Mouse (Mus musculus): Measurements from ENCODE around the gene Rasl10a. TPM values are rescaled to one million over a fixed set of nuclear protein-coding genes. Genes with fewer than 3 reads are reported as not detected.

The Rasl10a gene
- polyA plus RNA-seq, 1 experiment from 2014 or later: 0.68 TPM

DNA sequence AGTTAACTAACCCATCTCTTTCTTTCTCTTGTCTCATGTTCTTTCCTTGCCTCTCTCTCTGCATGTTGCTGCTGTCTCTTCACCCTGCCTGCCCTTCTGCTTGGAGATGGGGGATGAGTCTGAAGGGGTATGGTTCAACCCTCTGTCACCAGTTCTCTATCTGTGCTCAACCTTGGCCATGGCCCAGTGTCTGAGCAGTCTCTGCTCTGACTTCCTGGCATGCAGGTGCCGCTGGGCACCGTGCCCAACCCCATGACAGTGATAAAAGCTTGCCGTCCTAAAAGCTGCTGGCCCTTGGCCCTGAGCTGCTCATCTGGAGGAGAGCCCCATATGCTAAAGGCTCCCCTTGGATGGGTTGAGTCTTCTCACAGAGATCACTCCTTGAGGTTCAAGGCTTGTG lies 24.8 kb upstream of the Rasl10a start:
- WGBS: 84% methylated on average over 3 of the region's 3 CpGs
- Histone ChIP-seq H3K4me3 (replicated peaks) (no peak overlapping the region), H3K4me2 (replicated peaks) (no peak overlapping the region), H3K36me3 (peaks cover 52% of the 10 kb centered on the region), H3K27me3 (replicated peaks) (no peaks in the 10 kb centered on the region), H3K27ac (no peak overlapping the region), H3K9ac (no peak overlapping the region), H3K9me3 (no peaks in the 10 kb centered on the region), H3K4me1 (replicated peaks) (no peaks in the 10 kb centered on the region)
- no peak for ATAC-seq

DNA sequence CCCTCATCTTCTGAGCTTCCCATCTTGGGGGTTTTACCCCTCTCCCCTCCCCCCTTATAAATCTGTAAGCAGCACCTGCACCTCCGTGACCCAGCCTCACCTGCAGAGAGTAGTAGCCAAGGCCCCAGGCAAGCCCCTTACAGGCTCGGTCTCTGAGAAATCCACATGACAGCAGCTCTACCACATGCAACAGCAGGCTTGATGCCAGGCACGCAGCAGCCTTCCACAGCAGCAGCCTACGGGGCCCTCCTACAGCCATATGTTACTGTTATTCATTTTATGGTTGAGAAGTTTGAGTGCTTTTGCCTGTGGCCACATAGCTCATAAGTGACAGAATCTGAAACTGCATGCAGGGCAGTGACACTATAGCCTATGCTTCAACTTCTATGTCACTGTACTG lies 22.5 kb upstream of the Rasl10a start:
- Histone ChIP-seq H3K4me3 (replicated peaks) (no peak overlapping the region), H3K4me2 (replicated peaks) (no peak overlapping the region), H3K4me1 (replicated peaks) (no peaks in the 10 kb centered on the region), H3K36me3 (peaks cover 53% of the 10 kb centered on the region), H3K9me3 (no peaks in the 10 kb centered on the region), H3K27me3 (replicated peaks) (no peaks in the 10 kb centered on the region), H3K27ac (no peak overlapping the region), H3K9ac (no peak overlapping the region)
- whole genome bisulfite sequencing: 85% methylated on average over 4 of the region's 4 CpGs
- ATAC-seq: no peak

DNA sequence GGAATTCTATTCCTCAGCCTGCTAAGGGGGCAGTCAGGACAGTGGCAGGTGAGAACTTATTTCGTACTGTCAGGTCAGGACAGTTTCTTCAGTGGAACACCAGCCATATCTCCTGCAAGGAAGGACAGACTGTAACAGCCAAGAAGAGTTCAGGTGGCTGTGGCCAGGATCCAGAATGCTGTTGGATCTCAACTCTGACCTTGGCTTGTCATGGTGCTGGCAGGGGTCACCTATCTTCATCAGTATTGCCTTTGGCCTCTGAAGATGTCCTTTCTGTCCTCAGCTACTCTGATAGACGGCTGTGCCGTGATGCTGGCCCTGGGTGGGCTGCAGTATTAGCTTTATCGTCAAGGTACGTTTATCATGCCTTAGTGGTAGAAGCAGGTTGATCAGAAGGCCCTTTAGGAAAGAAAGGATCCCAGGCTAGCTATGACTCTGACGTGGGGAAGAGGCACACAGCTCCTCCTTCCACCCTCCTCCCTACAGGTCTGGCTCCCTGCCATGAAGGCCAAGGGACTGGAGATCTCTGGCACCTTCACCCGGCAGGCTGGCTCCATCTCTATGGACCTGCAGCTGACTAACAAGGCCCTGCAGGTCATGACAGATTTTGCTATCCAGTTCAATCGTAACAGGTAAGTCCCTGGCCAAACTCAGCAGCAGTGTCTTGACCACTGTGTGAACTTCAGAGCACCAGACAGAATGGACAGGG lies 20.6 kb upstream of the Rasl10a start:
- no peaks in the 10 kb centered on the region for H3K9me3 ChIP-seq
- H3K27me3 ChIP-seq (replicated peaks): no peaks in the 10 kb centered on the region
- no peak overlapping the region for H3K4me3 ChIP-seq (replicated peaks)
- ATAC-seq: no peak
- H3K27ac ChIP-seq: no peak overlapping the region
- H3K4me2 ChIP-seq (replicated peaks): no peak overlapping the region
- WGBS: 84% methylated on average over 8 of the region's 8 CpGs
- peaks cover 36% of the 10 kb centered on the region; the same call in 1 of the 2 replicates for H3K36me3 ChIP-seq
- no peak overlapping the region for H3K9ac ChIP-seq
- no peaks in the 10 kb centered on the region for H3K4me1 ChIP-seq (replicated peaks)

DNA sequence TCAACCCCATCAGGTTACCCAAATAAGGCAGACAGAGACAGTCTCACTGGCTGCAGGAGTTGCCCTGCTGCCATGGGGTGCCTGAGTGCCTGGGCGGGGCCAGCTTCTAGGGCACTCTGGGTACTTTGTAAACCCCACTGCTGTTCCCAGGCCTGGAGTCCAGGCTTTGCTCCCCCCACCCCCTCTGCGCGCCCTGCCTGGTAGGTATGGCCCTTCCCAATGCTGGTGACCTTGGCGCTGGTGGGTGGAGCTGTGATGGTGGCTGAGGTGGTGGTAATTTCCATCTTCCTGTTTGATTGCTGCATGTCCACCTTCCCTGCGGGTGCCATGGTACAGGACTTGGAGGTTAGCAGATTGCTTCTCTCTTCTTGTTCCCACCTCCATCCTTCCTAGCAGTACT lies 17.3 kb upstream of the Rasl10a start:
- Histone ChIP-seq H3K27ac (no peak overlapping the region), H3K36me3 (peaks cover 17% of the 10 kb centered on the region; the same call in 1 of the 2 replicates), H3K4me2 (replicated peaks) (no peak overlapping the region), H3K4me3 (replicated peaks) (no peak overlapping the region), H3K4me1 (replicated peaks) (no peaks in the 10 kb centered on the region), H3K9me3 (no peaks in the 10 kb centered on the region), H3K27me3 (replicated peaks) (no peaks in the 10 kb centered on the region), H3K9ac (no peak overlapping the region)
- 79% methylated on average over 5 of the region's 5 CpGs for WGBS
- no peak for ATAC-seq

DNA sequence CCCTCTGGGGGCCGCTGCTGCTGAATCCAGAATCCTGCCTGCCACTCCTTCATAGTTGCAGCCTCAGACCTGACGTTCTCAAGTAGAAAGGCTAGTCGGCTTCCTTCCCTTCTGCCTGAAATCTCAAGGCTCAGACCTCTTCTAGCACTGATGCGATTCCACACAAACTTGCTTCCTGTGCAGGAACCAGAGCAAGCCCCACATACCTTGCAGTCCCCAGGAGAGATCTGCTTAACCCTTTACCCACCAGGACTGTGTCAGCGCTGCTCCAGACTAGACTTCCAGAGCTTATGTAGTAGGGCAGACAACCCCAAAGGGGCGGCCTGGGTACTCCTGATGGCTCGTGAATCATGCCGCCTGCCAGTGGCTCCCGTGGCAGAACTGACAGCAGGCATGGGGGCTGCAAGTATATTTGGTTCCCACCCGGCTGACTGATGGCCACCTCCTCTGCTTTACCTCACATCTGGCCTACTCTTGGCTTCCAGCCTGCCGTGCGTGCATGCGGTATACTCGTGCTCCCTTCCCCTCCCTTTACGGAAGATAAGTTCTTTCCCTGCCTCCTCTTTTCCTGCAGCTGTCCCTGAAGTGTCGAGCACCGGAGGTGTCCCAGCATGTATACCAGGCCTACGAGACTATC lies 16.7 kb upstream of the Rasl10a start:
- Histone ChIP-seq H3K27me3 (replicated peaks) (no peaks in the 10 kb centered on the region), H3K36me3 (peaks cover 12% of the 10 kb centered on the region; the same call in 1 of the 2 replicates), H3K4me2 (replicated peaks) (no peak overlapping the region), H3K4me3 (replicated peaks) (no peak overlapping the region), H3K4me1 (replicated peaks) (no peaks in the 10 kb centered on the region), H3K9ac (no peak overlapping the region), H3K27ac (no peak overlapping the region), H3K9me3 (no peaks in the 10 kb centered on the region)
- ATAC-seq: no peak
- 66% methylated on average over 18 of the region's 18 CpGs for WGBS

DNA sequence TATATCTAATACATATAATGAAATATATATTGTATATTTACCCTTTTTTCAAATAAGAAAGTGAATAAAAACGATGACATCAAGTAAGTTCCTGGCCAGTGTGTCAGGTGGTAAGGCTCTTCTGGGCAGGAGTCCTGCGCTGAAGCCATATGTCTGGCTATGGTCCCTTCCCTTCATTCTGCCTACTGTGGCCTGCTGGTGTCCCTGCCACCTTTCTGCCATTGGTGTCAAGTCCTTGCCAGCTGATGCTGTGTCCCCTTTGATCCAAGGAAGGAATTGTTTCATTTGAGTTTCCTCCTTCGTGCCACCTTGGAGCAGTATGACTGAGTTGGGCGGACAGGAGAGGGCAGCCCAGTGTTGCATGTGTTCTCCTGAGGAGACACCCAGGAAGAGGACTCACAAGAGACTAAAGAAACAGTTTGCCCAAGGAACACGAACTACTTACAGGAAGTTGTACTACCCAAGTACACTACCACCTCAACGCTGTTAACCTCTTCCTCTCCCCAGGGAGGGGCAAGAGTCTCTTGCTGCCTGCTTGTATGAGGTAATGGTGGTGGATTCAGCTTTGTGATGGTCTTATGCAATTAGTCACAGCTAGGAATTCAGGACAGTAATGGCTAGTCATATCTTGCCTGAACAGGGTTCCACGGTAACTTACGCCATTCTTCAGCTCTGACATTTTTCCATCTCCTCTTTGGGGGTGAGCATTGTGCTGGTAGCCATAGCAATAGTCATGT lies 15.1 kb upstream of the Rasl10a start:
- 90% methylated on average over 8 of the region's 8 CpGs for WGBS

DNA sequence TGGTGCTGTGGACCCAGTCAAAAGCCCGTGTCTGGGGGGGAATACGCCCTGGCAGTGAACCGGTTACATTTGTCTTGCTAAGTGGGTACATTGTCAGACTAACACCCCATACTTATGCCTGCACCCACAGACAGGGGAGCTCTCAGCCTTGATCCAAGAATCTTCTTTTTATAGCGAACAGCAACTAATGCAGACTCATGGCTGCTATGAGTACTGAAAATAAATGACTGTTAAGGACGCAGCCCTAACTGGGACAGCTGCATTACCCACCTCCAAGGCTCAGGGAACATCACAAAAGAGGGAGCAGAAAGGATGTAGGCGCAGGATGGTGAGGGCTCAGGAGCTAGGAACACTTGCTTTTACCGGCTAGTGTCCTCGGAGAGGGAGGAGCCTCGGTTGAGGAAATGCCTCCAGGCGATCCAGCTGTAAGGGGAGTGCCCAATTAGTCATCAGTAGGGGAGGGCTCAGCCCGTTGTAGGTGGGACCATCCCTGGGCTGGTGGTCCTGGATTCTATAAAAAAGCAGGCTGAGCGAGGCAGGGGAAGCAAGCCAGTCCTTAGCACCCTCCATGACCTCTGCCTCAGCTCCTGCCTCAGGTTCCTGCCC lies 11.5 kb upstream of the Rasl10a start:
- Histone ChIP-seq H3K9me3 (no peaks in the 10 kb centered on the region), H3K27ac (no peak overlapping the region), H3K4me3 (replicated peaks) (no peak overlapping the region), H3K27me3 (replicated peaks) (no peaks in the 10 kb centered on the region), H3K9ac (no peak overlapping the region), H3K4me1 (replicated peaks) (no peaks in the 10 kb centered on the region), H3K4me2 (replicated peaks) (no peak overlapping the region), H3K36me3 (no peaks in the 10 kb centered on the region)
- ATAC-seq: 0 out of 2 replicates have a peak, but pooled peaks have one; percentile 43
- 40% methylated on average over 12 of the region's 12 CpGs for WGBS

More for the DNA sequence above, 15.1 kb upstream of the Rasl10a start:
- no peaks in the 10 kb centered on the region for H3K9me3 ChIP-seq
- ATAC-seq: no peak
- H3K36me3 ChIP-seq: peaks cover 7% of the 10 kb centered on the region; the same call in 1 of the 2 replicates
- H3K27ac ChIP-seq: no peak overlapping the region
- H3K4me3 ChIP-seq (replicated peaks): no peak overlapping the region
- H3K9ac ChIP-seq: no peak overlapping the region
- no peaks in the 10 kb centered on the region for H3K27me3 ChIP-seq (replicated peaks)
- no peak overlapping the region for H3K4me2 ChIP-seq (replicated peaks)
- no peaks in the 10 kb centered on the region for H3K4me1 ChIP-seq (replicated peaks)

DNA sequence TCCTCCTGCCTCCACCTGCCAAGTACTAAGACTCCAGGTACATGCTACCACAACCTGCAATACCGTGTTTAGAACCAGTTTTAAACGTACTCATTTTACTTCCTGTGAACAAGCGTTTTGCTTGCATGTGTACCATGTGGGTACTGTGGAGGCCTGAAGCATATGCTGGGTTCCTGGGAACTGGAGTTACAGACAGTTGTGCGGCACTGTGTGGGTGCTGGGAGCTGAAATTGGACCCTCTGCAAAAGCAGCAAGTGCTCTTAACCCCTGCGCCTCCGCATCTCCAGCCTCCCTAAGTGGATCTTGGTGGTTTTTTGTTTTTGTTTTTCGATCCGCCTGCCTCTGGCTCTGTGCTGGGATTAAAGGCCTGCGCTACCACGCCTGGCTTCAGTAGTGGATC lies 6.3 kb upstream of the Rasl10a start:
- peaks cover 7% of the 10 kb centered on the region; the same call in 1 of the 2 replicates for H3K4me1 ChIP-seq (replicated peaks)
- H3K9me3 ChIP-seq: no peaks in the 10 kb centered on the region
- no peak overlapping the region for H3K4me2 ChIP-seq (replicated peaks)
- no peak for ATAC-seq
- H3K36me3 ChIP-seq: no peaks in the 10 kb centered on the region
- H3K4me3 ChIP-seq (replicated peaks): no peak overlapping the region
- H3K27ac ChIP-seq: no peak overlapping the region
- WGBS: 82% methylated on average over 10 of the region's 10 CpGs
- no peak overlapping the region for H3K9ac ChIP-seq
- peaks cover 11% of the 10 kb centered on the region; the same call in 1 of the 2 replicates for H3K27me3 ChIP-seq (replicated peaks)

DNA sequence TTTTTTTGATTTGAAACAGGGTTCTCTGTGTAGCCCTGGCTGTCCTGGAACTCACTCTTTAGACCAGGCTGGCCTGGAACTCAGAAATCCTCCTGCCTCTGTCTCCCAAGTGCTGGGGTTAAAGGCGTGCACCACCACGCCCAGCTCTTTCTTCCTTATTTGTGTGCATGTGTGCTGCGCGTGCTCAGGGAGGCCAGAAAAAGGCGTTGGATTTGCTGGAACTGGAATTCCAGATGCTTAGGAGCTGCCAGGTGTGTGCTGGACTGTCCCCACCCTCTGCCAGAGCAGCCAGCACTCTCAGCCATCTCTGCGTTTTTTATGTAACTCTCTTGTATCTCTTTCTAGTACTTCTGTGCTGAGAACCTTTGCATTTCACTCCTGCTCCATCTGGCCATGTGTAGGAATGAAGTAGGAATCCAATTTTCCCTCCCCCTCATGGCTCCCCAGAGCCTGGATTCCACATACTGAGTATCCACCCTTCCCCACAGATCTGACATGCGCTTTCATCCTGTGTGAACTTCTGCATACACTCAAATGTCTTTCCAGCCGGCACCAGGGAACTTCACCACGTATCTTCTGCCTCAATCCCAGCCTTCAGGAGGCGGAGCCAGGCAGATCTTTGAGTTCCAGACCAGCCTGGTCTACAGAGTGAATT lies 5.6 kb upstream of the Rasl10a start:
- peaks cover 7% of the 10 kb centered on the region; the same call in 1 of the 2 replicates for H3K4me1 ChIP-seq (replicated peaks)
- no peak for ATAC-seq
- H3K9ac ChIP-seq: no peak overlapping the region
- no peaks in the 10 kb centered on the region for H3K9me3 ChIP-seq
- H3K4me2 ChIP-seq (replicated peaks): no peak overlapping the region
- H3K27me3 ChIP-seq (replicated peaks): peaks cover 18% of the 10 kb centered on the region
- H3K4me3 ChIP-seq (replicated peaks): no peak overlapping the region
- H3K36me3 ChIP-seq: no peaks in the 10 kb centered on the region
- 65% methylated on average over 10 of the region's 10 CpGs for WGBS
- H3K27ac ChIP-seq: no peak overlapping the region

DNA sequence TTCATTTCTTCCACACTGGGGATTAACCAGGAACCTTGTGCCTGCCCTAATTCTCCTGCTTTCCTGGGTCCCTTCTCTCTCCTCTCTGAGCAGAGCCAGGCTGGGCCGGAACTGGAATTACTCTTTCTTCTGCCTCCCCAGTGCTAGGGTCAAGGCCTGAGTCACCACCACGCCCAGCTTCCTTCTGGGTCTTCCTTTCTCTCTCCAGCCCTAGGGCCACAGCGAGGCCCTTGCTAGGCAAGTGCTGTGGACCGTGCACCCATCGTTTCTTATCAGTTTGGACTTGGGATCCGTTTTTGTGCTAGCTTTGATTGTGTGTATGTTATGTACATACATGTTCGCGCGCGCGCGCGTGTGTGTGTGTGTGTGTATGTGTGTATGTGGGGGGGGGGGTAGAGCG lies 3.8 kb upstream of the Rasl10a start:
- H3K27ac ChIP-seq: no peak overlapping the region
- WGBS: 83% methylated on average over 14 of the region's 14 CpGs
- no peak overlapping the region for H3K4me3 ChIP-seq (replicated peaks)
- no peak overlapping the region for H3K9ac ChIP-seq
- no peaks in the 10 kb centered on the region for H3K36me3 ChIP-seq
- H3K4me1 ChIP-seq (replicated peaks): peaks cover 19% of the 10 kb centered on the region
- no peaks in the 10 kb centered on the region for H3K9me3 ChIP-seq
- H3K27me3 ChIP-seq (replicated peaks): peaks cover 34% of the 10 kb centered on the region
- H3K4me2 ChIP-seq (replicated peaks): no peak overlapping the region
- peak; percentile 32; the same call in 1 of the 2 replicates for ATAC-seq

DNA sequence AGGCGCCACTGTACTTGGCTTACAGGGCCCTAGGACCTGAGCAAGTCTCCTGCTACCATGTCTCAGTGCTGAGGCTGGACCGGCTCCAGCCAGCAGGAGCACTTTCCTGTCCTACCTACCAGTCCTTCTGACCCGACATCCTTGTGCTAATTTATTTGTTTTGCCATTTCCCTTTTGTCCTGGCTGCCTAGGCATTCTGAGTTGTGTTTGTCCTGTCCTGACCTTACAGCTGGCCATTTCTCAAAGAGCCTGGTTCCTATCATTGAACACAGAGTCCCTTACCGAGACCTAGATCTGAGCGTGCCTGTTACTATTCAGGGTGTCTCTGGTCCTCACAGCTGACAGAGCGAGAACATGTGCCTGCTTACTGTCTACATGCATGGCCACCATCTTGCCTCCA lies 3.1 kb upstream of the Rasl10a start:
- WGBS: 63% methylated on average over 6 of the region's 6 CpGs
- Histone ChIP-seq H3K4me3 (replicated peaks) (no peak overlapping the region), H3K36me3 (no peaks in the 10 kb centered on the region), H3K9me3 (no peaks in the 10 kb centered on the region), H3K9ac (no peak overlapping the region), H3K27me3 (replicated peaks) (peaks cover 42% of the 10 kb centered on the region), H3K27ac (no peak overlapping the region), H3K4me2 (replicated peaks) (no peak overlapping the region), H3K4me1 (replicated peaks) (peaks cover 22% of the 10 kb centered on the region)
- ATAC-seq: no peak
